Mouse (Mus musculus): ENCODE data around the gene Fzd7. TPM values are rescaled to one million over a fixed set of nuclear protein-coding genes. Genes with fewer than 3 reads are reported as not detected.

Fzd7 gene
- total and polyA plus RNA-seq, 3 experiments: 4.0 to 10.1 (median 4.8) TPM

- H3K79me2 ChIP-seq (replicated peaks; ENCODE audit: control insufficient read depth, extremely low read depth, insufficient read depth, poor library complexity, severe bottlenecking): no peaks in the 10 kb centered on the region
- no peaks in the 10 kb centered on the region for H3K36me3 ChIP-seq (replicated peaks in 1 of 2; ENCODE audit: control insufficient read depth in 1 of 2, insufficient read depth in 1 of 2, low read length in 1 of 2)
- H3K9ac ChIP-seq (ENCODE audit: insufficient read depth, low read depth): no peak overlapping the region
- dilution Hi-C loops (cut with MboI; ENCODE audit: extremely low pct_ligation_motif_present, extremely low pct_unique_long_range_greater_than_20kb, low sequenced_read_pairs) (no loop called here), in situ Hi-C loops (cut with MboI; ENCODE audit: low pct_ligation_motif_present, low pct_unique_long_range_greater_than_20kb, low sequenced_read_pairs) (no loop called here)
- no peak overlapping the region for H3K27ac ChIP-seq (ENCODE audit: insufficient read depth, low read depth)
- H3K27me3 ChIP-seq (replicated peaks): no peaks in the 10 kb centered on the region
- peaks cover 3% of the 10 kb centered on the region for H3K9me3 ChIP-seq (replicated peaks; ENCODE audit: low read length)
- no peak for DNase-seq (ENCODE audit: extremely low read depth)
- TF ChIP-seq ZMIZ1 (IDR thresholded peaks at IDR 0.05; ENCODE audit: low read depth, low read length) (no peak), HCFC1 (IDR thresholded peaks at IDR 0.05; ENCODE audit: low read depth, low read length) (no peak), CHD1 (IDR thresholded peaks at IDR 0.05; ENCODE audit: low read depth, low read length) (no peak), UBTF (IDR thresholded peaks at IDR 0.05; ENCODE audit: low read depth, low read length) (no peak), POLR2A (IDR thresholded peaks at IDR 0.05; ENCODE audit: low read depth, low read length) (no peak), EP300 (IDR thresholded peaks at IDR 0.05; ENCODE audit: low read length) (no peak), MEF2A (IDR thresholded peaks at IDR 0.05; ENCODE audit: borderline replicate concordance, low read depth, low read length) (no peak), BHLHE40 (IDR thresholded peaks at IDR 0.05; ENCODE audit: low read depth, low read length) (no peak), PAX5 (IDR thresholded peaks at IDR 0.05; ENCODE audit: low read length) (no peak), MXI1 (IDR thresholded peaks at IDR 0.05; ENCODE audit: low read depth, low read length) (no peak), USF2 (conservative IDR thresholded peaks at IDR 0.05; ENCODE audit: low read depth, low read length) (no peak), MAZ (IDR thresholded peaks at IDR 0.05; ENCODE audit: low read depth, low read length) (no peak)
- H3K4me1 ChIP-seq (ENCODE audit: control insufficient read depth in 1 of 2, insufficient read depth in 2 of 2): peaks cover 3 to 4% of the 10 kb centered on the region in 2 experiments; a peak in 2 of 4 replicates
- H3K4me2 ChIP-seq (ENCODE audit: insufficient read depth, low read depth, poor library complexity, severe bottlenecking): no peak overlapping the region
- H3K4me3 ChIP-seq (replicated peaks in 1 of 3; ENCODE audit: low read depth in 2 of 3, low read length in 2 of 3, poor library complexity in 1 of 3): no peak overlapping the region
These were observed 33.5 kb upstream of the Fzd7 start for GRCm38 (mm10) chr1:59448497-59449270.

GRCm38 (mm10) chr1:59449423-59449822 is 32.8 kb upstream of the Fzd7 start:
- no peak overlapping the region for H3K4me2 ChIP-seq (ENCODE audit: insufficient read depth, low read depth, poor library complexity, severe bottlenecking)
- no peak overlapping the region for H3K9ac ChIP-seq (ENCODE audit: insufficient read depth, low read depth)
- DNase-seq (ENCODE audit: extremely low read depth): no peak
- H3K9me3 ChIP-seq (replicated peaks; ENCODE audit: low read length): peaks cover 3% of the 10 kb centered on the region
- H3K4me3 ChIP-seq (replicated peaks in 1 of 3; ENCODE audit: low read depth in 2 of 3, low read length in 2 of 3, poor library complexity in 1 of 3): no peak overlapping the region
- H3K4me1 ChIP-seq (ENCODE audit: control insufficient read depth in 1 of 2, insufficient read depth in 2 of 2): peaks cover 2 to 3% of the 10 kb centered on the region in 2 experiments; a peak in 2 of 4 replicates
- no peaks in the 10 kb centered on the region for H3K36me3 ChIP-seq (replicated peaks in 1 of 2; ENCODE audit: control insufficient read depth in 1 of 2, insufficient read depth in 1 of 2, low read length in 1 of 2)
- dilution Hi-C loops (cut with MboI; ENCODE audit: extremely low pct_ligation_motif_present, extremely low pct_unique_long_range_greater_than_20kb, low sequenced_read_pairs) (no loop called here), in situ Hi-C loops (cut with MboI; ENCODE audit: low pct_ligation_motif_present, low pct_unique_long_range_greater_than_20kb, low sequenced_read_pairs) (no loop called here)
- TF ChIP-seq ETS1 (conservative IDR thresholded peaks at IDR 0.05; ENCODE audit: low read depth, low read length): no peak
- TF ChIP-seq MYC (IDR thresholded peaks at IDR 0.05; ENCODE audit: low read depth, low read length): no peak
- TF ChIP-seq EP300 (IDR thresholded peaks at IDR 0.05; ENCODE audit: low read length): no peak
- TF ChIP-seq MXI1 (IDR thresholded peaks at IDR 0.05; ENCODE audit: low read depth, low read length): no peak
- no peak for TF ChIP-seq MEF2A (IDR thresholded peaks at IDR 0.05; ENCODE audit: borderline replicate concordance, low read depth, low read length)
- TF ChIP-seq TBP (conservative IDR thresholded peaks at IDR 0.05; ENCODE audit: low read depth, low read length): no peak
- TF ChIP-seq MAZ (IDR thresholded peaks at IDR 0.05; ENCODE audit: low read depth, low read length): no peak
- no peak for TF ChIP-seq ZC3H11A (IDR thresholded peaks at IDR 0.05; ENCODE audit: low read depth, low read length)
- no peak for TF ChIP-seq HCFC1 (IDR thresholded peaks at IDR 0.05; ENCODE audit: low read depth, low read length)
- TF ChIP-seq MAFK (IDR thresholded peaks at IDR 0.05; ENCODE audit: insufficient replicate concordance, low read length): no peak
- TF ChIP-seq ELF1 (IDR thresholded peaks at IDR 0.05; ENCODE audit: low read depth, low read length): no peak
- no peak for TF ChIP-seq RAD21 (IDR thresholded peaks at IDR 0.05; ENCODE audit: low read depth, low read length)
- no peaks in the 10 kb centered on the region for H3K27me3 ChIP-seq (replicated peaks)
- H3K79me2 ChIP-seq (replicated peaks; ENCODE audit: control insufficient read depth, extremely low read depth, insufficient read depth, poor library complexity, severe bottlenecking): no peaks in the 10 kb centered on the region
- H3K27ac ChIP-seq (ENCODE audit: insufficient read depth, low read depth): no peak overlapping the region
